ENCODE assay signal across 8 mouse cellular contexts in genomic region chr7:77771711-77772449, GRCm38 (mm10).
DNase-seq lines count a peak whose midpoint lies in the region; ATAC-seq and TF ChIP-seq lines count a peak whose summit lies in the region.
"Had no signal": no experiment of that assay in that cellular context is flagged by ENCODE, and none has a peak within 500 bp of the region (broad histone marks: within the 10 kb centered on the region; RNA-seq: fewer than 3 reads in every experiment).

No protein-coding gene starts in this region.

- no peak overlapping the region for H3K4me2 ChIP-seq in heart, postnatal 0 days (ENCODE audit: low read depth, low read length)
- peak overlapping the region; percentile 43 for H3K4me2 ChIP-seq in midbrain, embryonic 15.5 days
- H3K4me2 ChIP-seq: limb, embryonic 15.5 days had no signal

- ATAC-seq in Patski: peak; percentile 90
- no peak; the same call in 1 of the 2 replicates for ATAC-seq in heart, postnatal 0 days (ENCODE audit: insufficient read depth, low read depth)
- peak; percentile 97 for ATAC-seq in midbrain, embryonic 15.5 days (replicated peaks)
- ATAC-seq in monocyte, adult 5-6 weeks (replicated peaks; ENCODE audit: insufficient number of reproducible peaks, low FRiP score, low TSS enrichment, poor library complexity, severe bottlenecking): no peak

- TF ChIP-seq EP300 in heart, postnatal 0 days (IDR thresholded peaks at IDR 0.05; ENCODE audit: low read depth): no peak

- no peak overlapping the region for H3K27ac ChIP-seq in heart, postnatal 0 days (ENCODE audit: low read depth)
- H3K27ac ChIP-seq in midbrain, embryonic 15.5 days: peak overlapping the region; percentile 61
- H3K27ac ChIP-seq: limb, embryonic 15.5 days had no signal

- WGBS in heart, postnatal 0 days: 58% methylated on average over 11 of the region's 11 CpGs
- WGBS in midbrain, embryonic 15.5 days: 40% methylated on average over 11 of the region's 11 CpGs

- no peaks in the 10 kb centered on the region for H3K4me1 ChIP-seq in heart, postnatal 0 days (ENCODE audit: control insufficient read depth, insufficient read depth)
- H3K4me1 ChIP-seq in midbrain, embryonic 15.5 days: peaks cover 11% of the 10 kb centered on the region
- H3K4me1 ChIP-seq: limb, embryonic 15.5 days had no signal

- peak; percentile 41 for DNase-seq in Patski (ENCODE audit: low read depth, low spot score)
- DNase-seq in adrenal gland, postnatal 36 days: peak; percentile 48 to 49
- peak; percentile 63 for DNase-seq in heart, postnatal 0 days (ENCODE audit: low spot score)
- DNase-seq in layer of hippocampus, adult 11-12 months (ENCODE audit: low spot score): peak; percentile 69
- no peak for DNase-seq in gastrocnemius, adult 8-10 months (ENCODE audit: low spot score in 2 of 2)

- POLR2A ChIA-PET in Patski (lab: Charles Lee): no interaction called here

- CTCF ChIA-PET in Patski (lab: Charles Lee): interaction anchor here (0.8 kb wide), 1 partner anchor 15 kb away, joined by 3 read pairs; no protein-coding TSS in a partner anchor

- H3K36me3 ChIP-seq in heart, postnatal 0 days (replicated peaks; ENCODE audit: control insufficient read depth, insufficient read depth, low read length): no peaks in the 10 kb centered on the region
- H3K36me3 ChIP-seq in midbrain, embryonic 15.5 days (replicated peaks): no peaks in the 10 kb centered on the region
- H3K36me3 ChIP-seq: limb, embryonic 15.5 days had no signal

- in situ Hi-C loops in Patski (cut with MboI; ENCODE audit: low pct_unique_long_range_greater_than_20kb): no loop called here

- H3K4me3 ChIP-seq in heart, postnatal 0 days (ENCODE audit: low read depth, low read length): no peak overlapping the region
- H3K4me3 ChIP-seq in midbrain, embryonic 15.5 days: 0 out of 2 replicates have a peak overlapping the region, but pooled peaks have one; percentile 17
- H3K4me3 ChIP-seq: limb, embryonic 15.5 days had no signal

- TF ChIP-seq CTCF in Patski (IDR thresholded peaks at IDR 0.05): no peak
- no peak for TF ChIP-seq CTCF in heart, postnatal 0 days (IDR thresholded peaks at IDR 0.05; ENCODE audit: low read depth)

- no peaks in the 10 kb centered on the region for H3K9me3 ChIP-seq in heart, postnatal 0 days (replicated peaks; ENCODE audit: control insufficient read depth, low read length)
- no peaks in the 10 kb centered on the region for H3K9me3 ChIP-seq in midbrain, embryonic 15.5 days
- H3K9me3 ChIP-seq: limb, embryonic 15.5 days had no signal

- no peaks in the 10 kb centered on the region for H3K27me3 ChIP-seq in Patski
- no peaks in the 10 kb centered on the region for H3K27me3 ChIP-seq in heart, postnatal 0 days (ENCODE audit: control insufficient read depth, insufficient read depth, low read length)
- no peaks in the 10 kb centered on the region for H3K27me3 ChIP-seq in midbrain, embryonic 15.5 days (replicated peaks)
- H3K27me3 ChIP-seq: limb, embryonic 15.5 days had no signal

- no peak overlapping the region for H3K9ac ChIP-seq in heart, postnatal 0 days (replicated peaks; ENCODE audit: low read depth, low read length)
- no peak overlapping the region for H3K9ac ChIP-seq in midbrain, embryonic 15.5 days
- H3K9ac ChIP-seq: limb, embryonic 15.5 days had no signal

Comparison
In these comparisons a context has a peak if more than half of its experiments do, and no peak if none do; other contexts are left out.
1. ATAC-seq: peak in Patski (single experiment) and midbrain, embryonic 15.5 days (single experiment); none in heart, postnatal 0 days (single experiment) and monocyte, adult 5-6 weeks (single experiment).
2. DNase-seq: peak in Patski (single experiment), adrenal gland, postnatal 36 days (2 of 2), heart, postnatal 0 days (single experiment) and layer of hippocampus, adult 11-12 months (single experiment); none in gastrocnemius, adult 8-10 months (0 of 2).